Mouse (Mus musculus) CH12.LX (cell line): Measurements from ENCODE around the gene Sirt4. TPM values are rescaled to one million over a fixed set of nuclear protein-coding genes. Genes with fewer than 3 reads are reported as not detected.

Source experiments
- DNase-seq: peaks from one replicate; pipeline ENCODE4 v3.0.0-alpha.2; 2013; ENCODE audit errors: extremely low read depth
- H3K27ac ChIP-seq: 2 replicates; pipeline ENCODE4 v1.5.1; 2012; ENCODE audit warnings: low read depth, mild to moderate bottlenecking, control low read depth, moderate library complexity; ENCODE audit not compliant: insufficient read depth
- H3K27me3 ChIP-seq: replicated peaks from 2 replicates; pipeline ENCODE3; 2012; ENCODE audit warnings: inconsistent platforms
- H3K36me3 ChIP-seq, 2 experiments: replicated peaks in 1 of 2; 2 replicates each; pipeline versions ENCODE3 to v1.6.1; 2012; ENCODE audit warnings: inconsistent platforms in 1 of 2, low read length in 1 of 2, mild to moderate bottlenecking in 1 of 2, mixed read lengths in 1 of 2, moderate library complexity in 1 of 2; ENCODE audit not compliant: control insufficient read depth in 1 of 2, insufficient read depth in 1 of 2
- H3K4me1 ChIP-seq, 2 experiments: 2 replicates each; pipeline ENCODE4 v1.6.1; 2012; ENCODE audit warnings: inconsistent platforms in 1 of 2, moderate library complexity in 1 of 2; ENCODE audit not compliant: insufficient read depth in 2 of 2, control insufficient read depth in 1 of 2
- H3K4me2 ChIP-seq: 2 replicates; pipeline ENCODE4 v1.6.1; 2012; ENCODE audit warnings: low read depth, mild to moderate bottlenecking, control low read depth; ENCODE audit not compliant: poor library complexity, insufficient read depth, severe bottlenecking
- H3K4me3 ChIP-seq, 3 experiments: fragments of 150-350 bp in 1 of 3; sonication (generic) in 1 of 3; replicated peaks in 1 of 3; 2 replicates each; pipeline versions ENCODE3 to v1.5.1; 2011 to 2012; ENCODE audit warnings: low read depth in 2 of 3, low read length in 2 of 3, mild to moderate bottlenecking in 2 of 3, moderate library complexity in 2 of 3, control low read depth in 1 of 3, improper control_type of control experiment in 1 of 3, inconsistent platforms in 1 of 3, mixed read lengths in 1 of 3; ENCODE audit not compliant: poor library complexity in 1 of 3
- H3K79me2 ChIP-seq: replicated peaks from 2 replicates; pipeline ENCODE4 v1.6.1; 2012; ENCODE audit warnings: mild to moderate bottlenecking, moderate library complexity; ENCODE audit not compliant: control insufficient read depth, poor library complexity, insufficient read depth, severe bottlenecking; ENCODE audit errors: extremely low read depth
- H3K9ac ChIP-seq: 2 replicates; pipeline ENCODE4 v1.6.1; 2012; ENCODE audit warnings: low read depth, mild to moderate bottlenecking, control low read depth, moderate library complexity; ENCODE audit not compliant: insufficient read depth
- H3K9me3 ChIP-seq: replicated peaks from 2 replicates; pipeline ENCODE3; 2012; ENCODE audit warnings: low read length, inconsistent platforms, mixed read lengths
- BHLHE40 ChIP-seq: IDR thresholded peaks from 2 replicates; pipeline ENCODE4 v1.6.1; 2011; ENCODE audit warnings: mild to moderate bottlenecking, low read depth, low read length, improper control_type of control experiment
- CHD1 ChIP-seq: IDR thresholded peaks from 2 replicates; pipeline ENCODE4 v1.6.1; 2012; ENCODE audit warnings: low read depth, low read length, improper control_type of control experiment, inconsistent platforms
- GABPA ChIP-seq: IDR thresholded peaks from 2 replicates; pipeline ENCODE4 v1.6.1; 2012; ENCODE audit warnings: low read depth, low read length, improper control_type of control experiment, inconsistent platforms; ENCODE audit not compliant: insufficient replicate concordance
- HCFC1 ChIP-seq: IDR thresholded peaks from 2 replicates; pipeline ENCODE4 v1.6.1; 2012; ENCODE audit warnings: low read depth, mild to moderate bottlenecking, inconsistent platforms, low read length, improper control_type of control experiment
- IRF4 ChIP-seq: IDR thresholded peaks from 2 replicates; pipeline ENCODE4 v1.6.1; 2014; ENCODE audit warnings: low read depth, mild to moderate bottlenecking, inconsistent platforms, low read length, improper control_type of control experiment
- JUN ChIP-seq: IDR thresholded peaks from 2 replicates; pipeline ENCODE4 v1.6.1; 2011; ENCODE audit warnings: low read depth, mild to moderate bottlenecking, low read length, improper control_type of control experiment, moderate library complexity; ENCODE audit not compliant: insufficient read depth
- MAFK ChIP-seq: IDR thresholded peaks from 2 replicates; pipeline ENCODE4 v1.6.1; 2011; ENCODE audit warnings: low read length, improper control_type of control experiment; ENCODE audit not compliant: insufficient replicate concordance
- MAX ChIP-seq: IDR thresholded peaks from 2 replicates; pipeline ENCODE4 v1.6.1; 2011; ENCODE audit warnings: low read length, improper control_type of control experiment
- MXI1 ChIP-seq: IDR thresholded peaks from 2 replicates; pipeline ENCODE4 v1.6.1; 2011; ENCODE audit warnings: mild to moderate bottlenecking, low read depth, low read length, improper control_type of control experiment
- MYC ChIP-seq: IDR thresholded peaks from 2 replicates; pipeline ENCODE4 v1.6.1; 2011; ENCODE audit warnings: low read depth, mild to moderate bottlenecking, improper control_type of control experiment, low read length
- NELFE ChIP-seq: IDR thresholded peaks from 2 replicates; pipeline ENCODE4 v1.6.1; 2011; ENCODE audit warnings: low read depth, low read length, improper control_type of control experiment
- POLR2A ChIP-seq: IDR thresholded peaks from 2 replicates; pipeline ENCODE4 v1.6.1; 2011; ENCODE audit warnings: low read depth, mild to moderate bottlenecking, improper control_type of control experiment, low read length
- POLR2AphosphoS2 ChIP-seq: IDR thresholded peaks from 2 replicates; pipeline ENCODE4 v1.6.1; 2011; ENCODE audit warnings: low read depth, low read length, improper control_type of control experiment
- RAD21 ChIP-seq: IDR thresholded peaks from 2 replicates; pipeline ENCODE4 v1.6.1; 2011; ENCODE audit warnings: low read depth, mild to moderate bottlenecking, low read length, improper control_type of control experiment, moderate library complexity
- SIN3A ChIP-seq: IDR thresholded peaks from 2 replicates; pipeline ENCODE4 v1.6.1; 2012; ENCODE audit warnings: low read length, improper control_type of control experiment, inconsistent platforms
- TBP ChIP-seq: conservative IDR thresholded peaks from 2 replicates; pipeline ENCODE4 v1.6.1; 2011; ENCODE audit warnings: low read depth, low read length, improper control_type of control experiment
- TCF12 ChIP-seq: IDR thresholded peaks from 2 replicates; pipeline ENCODE4 v1.6.1; 2014; ENCODE audit warnings: low read depth, mild to moderate bottlenecking, inconsistent platforms, low read length, improper control_type of control experiment
- USF1 ChIP-seq: IDR thresholded peaks from 2 replicates; pipeline ENCODE4 v1.6.1; 2014; ENCODE audit warnings: low read depth, mild to moderate bottlenecking, inconsistent platforms, low read length, improper control_type of control experiment
- ZC3H11A ChIP-seq: IDR thresholded peaks from 2 replicates; pipeline ENCODE4 v1.6.1; 2012; ENCODE audit warnings: low read depth, mild to moderate bottlenecking, inconsistent platforms, low read length, improper control_type of control experiment
- ZKSCAN1 ChIP-seq: IDR thresholded peaks from 2 replicates; pipeline ENCODE4 v1.6.1; 2012; ENCODE audit warnings: low read depth, inconsistent platforms, low read length, improper control_type of control experiment, borderline replicate concordance
- ZMIZ1 ChIP-seq: IDR thresholded peaks from 2 replicates; pipeline ENCODE4 v1.6.1; 2012; ENCODE audit warnings: low read depth, mild to moderate bottlenecking, inconsistent platforms, low read length, improper control_type of control experiment
- dilution Hi-C: fragments of 300-500 bp; cut with MboI; formaldehyde crosslinking; loops from 2 replicates; pipeline ENCODE4 v1.14.3; 2020; ENCODE audit warnings: low sequenced_read_pairs; ENCODE audit not compliant: extremely low pct_unique_long_range_greater_than_20kb, extremely low pct_ligation_motif_present
- in situ Hi-C: fragments of 300-500 bp; cut with MboI; formaldehyde crosslinking; loops from 3 replicates; pipeline ENCODE4 v1.14.3; 2019; ENCODE audit warnings: low sequenced_read_pairs, low pct_ligation_motif_present, low pct_unique_long_range_greater_than_20kb, mixed read lengths
- polyA plus RNA-seq: library from polyadenylated mRNA; unstranded; fragments of >175 nt; gene quantifications from 2 replicates; pipeline ENCODE4 v1.2.1, GENCODE M21; 2012; ENCODE audit warnings: low read depth; ENCODE audit not compliant: insufficient read length
- total RNA-seq, 2 experiments: library from RNA; depleted of rRNA; stranded (reverse); fragments of 300-350 nt in 1 of 2; fragments of >200 nt in 1 of 2; gene quantifications; 2 replicates each; pipeline ENCODE4 v1.2.3; 2012 to 2014

Sirt4 gene
- total and polyA plus RNA-seq, 3 experiments, result 10.0 to 18.0 (median 13.3) TPM

- peaks cover 6 to 15% of the 10 kb centered on the region in 2 experiments for H3K4me1 ChIP-seq
- H3K4me2 ChIP-seq, result no peak overlapping the region
- TF ChIP-seq IRF4 (no peak), RAD21 (no peak), POLR2AphosphoS2 (no peak), NELFE (no peak), MAFK (no peak), ZMIZ1 (no peak), MAX (no peak), BHLHE40 (no peak), MXI1 (no peak), GABPA (no peak), SIN3A (no peak), USF1 (no peak), TBP (no peak), MYC (no peak), POLR2A (no peak), ZKSCAN1 (no peak), JUN (no peak), ZC3H11A (no peak), TCF12 (no peak)
- TF ChIP-seq, all 38 proteins: peak for 0
- no peaks in the 10 kb centered on the region; the same call in 1 of the 2 replicates for H3K79me2 ChIP-seq
- dilution Hi-C loops, result no loop called here
- peaks cover 5% of the 10 kb centered on the region for H3K9me3 ChIP-seq
- no peak overlapping the region for H3K4me3 ChIP-seq
- H3K27ac ChIP-seq, result no peak overlapping the region
- no peak overlapping the region for H3K9ac ChIP-seq
- H3K36me3 ChIP-seq, result no peaks in the 10 kb centered on the region
- in situ Hi-C loops, result loop anchor here (5.0 kb wide), 1 partner anchor 34 kb away; no protein-coding TSS in a partner anchor
- no peak for DNase-seq
- H3K27me3 ChIP-seq, result peaks cover 7% of the 10 kb centered on the region
These were observed 18.5 kb upstream of the Sirt4 start for GRCm38 (mm10) chr5:115503035-115503434.

- peaks cover 5% of the 10 kb centered on the region for H3K9me3 ChIP-seq
- in situ Hi-C loops (loop anchor here (5.0 kb wide), 1 partner anchor 37 kb away; no protein-coding TSS in a partner anchor), dilution Hi-C loops (no loop called here)
- H3K9ac ChIP-seq, result no peak overlapping the region; the same call in 1 of the 2 replicates
- TF ChIP-seq HCFC1 (0 out of 2 replicates have a peak, but pooled peaks have one; percentile 33), CHD1 (no peak)
- H3K4me2 ChIP-seq, result peak overlapping the region; percentile 83
- H3K27me3 ChIP-seq, result peaks cover 8% of the 10 kb centered on the region
- peaks cover 0 to 4% of the 10 kb centered on the region in 2 experiments; a peak in 1 of 4 replicates for H3K4me1 ChIP-seq
- H3K27ac ChIP-seq, result no peak overlapping the region
- no peak for DNase-seq
- no peaks in the 10 kb centered on the region for H3K79me2 ChIP-seq
- H3K4me3 ChIP-seq, result peak overlapping the region in 1 of 3 experiments; percentile 8
- no peaks in the 10 kb centered on the region for H3K36me3 ChIP-seq
These were observed 15.9 kb upstream of the Sirt4 start for GRCm38 (mm10) chr5:115500383-115500935.
